Mouse (Mus musculus) adrenal gland, postnatal 36 days (tissue): ENCODE measurements around the gene Klhl21. TPM values are rescaled to one million over a fixed set of nuclear protein-coding genes. Genes with fewer than 3 reads are reported as not detected.
A peak's percentile ranks its signal among the peaks of the same experiment; 100 is the strongest.

Experiments used
- DNase-seq, 2 experiments: peaks; one replicate each; pipeline ENCODE4 v3.0.0; 2021; ENCODE audit warnings: mixed read lengths in 1 of 2
- total RNA-seq, 2 experiments: library from RNA; stranded (reverse); gene quantifications; 2 replicates each; pipeline ENCODE4 v1.2.3; 2021

The Klhl21 gene
- total RNA-seq, 2 experiments from 2014 or later = 21.7 to 29.7 TPM

DNA sequence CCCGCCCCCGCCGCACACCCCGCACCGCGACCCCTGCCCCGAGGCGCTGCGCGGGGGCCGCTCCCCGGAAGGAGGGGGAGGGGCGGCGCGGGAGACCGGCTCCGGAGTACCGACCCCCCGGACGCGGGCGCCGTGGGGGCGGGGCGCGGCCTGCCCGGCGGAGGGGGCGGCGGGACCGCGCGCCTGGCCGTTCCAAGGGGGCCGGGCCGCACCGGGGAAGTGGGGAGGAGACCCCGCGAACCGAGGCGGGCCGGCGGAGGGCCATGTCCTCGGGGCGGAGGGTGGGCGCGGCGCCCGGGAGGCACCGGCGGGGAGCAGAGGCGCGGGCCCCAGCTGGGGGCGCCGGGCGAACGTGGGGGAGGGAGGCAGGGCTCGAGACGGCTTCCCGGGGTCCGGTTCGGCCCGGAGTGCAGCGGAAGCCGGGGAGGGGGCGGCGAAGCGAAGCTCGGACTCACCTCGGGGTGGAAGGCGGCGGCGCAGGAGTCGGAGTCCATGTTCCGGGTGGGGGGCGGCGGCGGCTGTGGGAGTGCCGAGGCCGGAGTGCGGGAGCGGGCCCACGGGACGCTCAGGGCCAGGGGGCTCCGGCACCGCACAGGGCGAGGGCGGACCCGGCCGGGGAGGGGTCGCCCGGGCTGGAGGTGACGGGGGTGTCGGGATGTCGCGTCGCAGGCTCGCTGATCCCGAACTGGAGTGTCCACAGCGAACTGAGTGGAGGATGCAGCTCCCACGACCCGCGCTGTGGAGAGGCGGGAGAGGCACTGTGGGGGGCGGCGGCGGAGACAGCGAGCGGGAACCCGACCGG is 13.0 kb upstream of the Klhl21 start:
- DNase-seq = peak; percentile 39 to 62

DNA sequence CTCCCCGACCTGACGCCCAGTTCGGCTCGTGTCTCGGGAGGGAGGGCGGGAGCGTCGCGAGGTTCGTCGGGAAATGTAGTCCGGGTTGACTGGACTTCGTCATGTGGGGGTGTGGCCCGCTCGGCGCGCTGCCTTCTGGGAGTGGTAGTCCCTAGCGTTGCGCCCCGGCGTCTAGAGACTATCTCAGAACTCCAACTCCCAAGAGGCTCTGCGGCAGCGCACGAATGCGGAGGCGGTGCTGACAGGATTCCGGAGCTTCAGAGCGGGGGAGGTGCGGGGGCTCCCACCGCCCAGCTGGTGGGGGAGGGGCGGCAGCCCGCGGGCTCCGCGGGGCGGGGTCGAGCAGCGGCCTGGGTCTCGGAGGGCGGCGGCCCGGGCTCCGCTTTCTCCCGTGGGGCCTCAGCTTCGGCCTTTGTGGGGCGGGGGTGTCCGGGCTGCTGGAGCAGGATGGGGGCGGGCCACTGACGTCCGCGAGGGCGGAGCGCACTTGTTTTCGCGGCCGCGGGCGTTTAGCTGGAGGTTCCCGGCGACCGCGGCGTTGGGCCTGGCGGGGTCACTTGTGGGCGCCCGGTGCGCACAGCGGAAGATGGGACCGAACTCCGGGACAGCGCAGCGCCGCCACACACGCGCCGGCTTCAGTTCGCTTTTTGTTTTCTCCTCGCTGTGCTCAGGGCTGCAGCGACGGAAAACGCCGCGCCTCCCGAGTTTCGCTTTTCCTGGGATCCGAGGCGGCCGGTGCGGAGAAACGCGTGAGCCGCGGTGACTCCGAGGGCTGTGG is 12.2 kb upstream of the Klhl21 start, which contains the start of gene Phf13:
Phf13 (minus strand) TSS at position 86 of the 778 bp plus-strand sequence.
- DNase-seq = peak; percentile 99

DNA sequence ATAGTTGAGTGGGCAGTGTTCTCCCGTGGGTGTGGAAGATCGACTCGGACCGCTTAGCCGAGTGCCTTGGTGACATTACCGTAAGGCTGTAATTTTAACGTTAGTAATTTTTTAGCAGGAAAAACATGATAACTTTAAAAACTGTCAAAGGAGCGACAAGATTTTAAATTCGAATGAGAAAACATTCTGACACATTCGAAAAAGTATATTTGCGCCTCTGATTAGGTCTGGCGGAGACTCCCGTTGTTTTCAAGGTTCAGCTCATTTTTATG is 11.7 kb upstream of the Klhl21 start:
- DNase-seq = no peak

DNA sequence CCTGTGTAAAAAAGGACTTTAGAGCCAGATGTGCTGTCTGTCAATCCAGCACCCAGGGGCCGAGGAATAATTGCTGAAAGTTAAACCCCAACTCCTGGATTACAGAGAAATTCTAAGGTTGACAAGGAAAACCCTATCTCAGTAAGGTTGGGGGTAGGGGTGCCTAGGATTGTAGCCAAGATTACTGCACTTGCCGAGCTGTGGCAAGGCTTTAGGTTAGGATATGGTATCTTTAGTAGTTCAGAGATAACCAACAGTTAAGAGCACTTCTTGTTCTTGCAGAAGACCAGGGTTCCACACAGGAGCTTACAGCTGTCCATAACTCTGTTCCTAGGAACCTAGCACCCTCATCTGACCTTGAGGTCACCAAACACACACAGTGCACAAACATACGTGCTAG is 10.9 kb upstream of the Klhl21 start:
- no peak for DNase-seq

DNA sequence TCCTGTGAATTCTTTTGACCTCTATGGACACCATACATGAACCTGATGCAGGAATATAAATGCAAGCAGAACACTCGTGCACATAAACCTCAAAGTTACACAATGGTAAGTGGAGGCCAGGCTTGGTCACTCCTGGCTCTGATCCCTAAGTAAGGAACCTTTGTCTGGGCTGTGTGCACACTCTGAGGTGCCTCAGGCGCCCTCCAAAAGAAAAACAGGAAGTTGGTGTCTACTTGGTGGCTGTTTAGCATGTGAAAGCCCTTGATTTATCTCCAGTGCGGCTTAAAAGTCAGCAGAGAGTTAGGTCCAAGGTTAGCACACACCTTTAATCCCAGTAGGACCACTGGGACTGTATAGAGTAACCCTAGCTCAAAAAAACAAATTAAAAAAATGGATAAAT is 9.1 kb upstream of the Klhl21 start:
- no peak for DNase-seq

DNA sequence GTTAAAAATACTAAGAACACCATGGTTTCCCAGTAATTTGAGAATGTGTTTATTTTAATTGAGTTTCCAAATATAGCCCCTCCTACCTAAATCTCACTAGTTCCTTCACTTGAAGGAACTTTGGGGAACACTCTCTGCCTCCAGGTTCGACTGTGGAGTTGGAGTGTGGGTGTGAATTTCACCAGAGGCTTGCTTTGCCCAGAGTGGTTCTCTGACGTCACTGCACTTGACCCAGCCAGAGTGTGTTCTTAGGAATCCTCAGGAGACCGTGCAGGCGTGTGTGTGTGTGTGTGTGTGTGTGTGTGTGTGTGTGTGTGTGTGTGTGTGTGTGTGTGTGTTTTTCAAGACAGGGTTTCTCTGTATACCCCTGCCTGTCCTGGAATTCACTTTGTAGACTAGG is 7.7 kb upstream of the Klhl21 start:
- no peak for DNase-seq

DNA sequence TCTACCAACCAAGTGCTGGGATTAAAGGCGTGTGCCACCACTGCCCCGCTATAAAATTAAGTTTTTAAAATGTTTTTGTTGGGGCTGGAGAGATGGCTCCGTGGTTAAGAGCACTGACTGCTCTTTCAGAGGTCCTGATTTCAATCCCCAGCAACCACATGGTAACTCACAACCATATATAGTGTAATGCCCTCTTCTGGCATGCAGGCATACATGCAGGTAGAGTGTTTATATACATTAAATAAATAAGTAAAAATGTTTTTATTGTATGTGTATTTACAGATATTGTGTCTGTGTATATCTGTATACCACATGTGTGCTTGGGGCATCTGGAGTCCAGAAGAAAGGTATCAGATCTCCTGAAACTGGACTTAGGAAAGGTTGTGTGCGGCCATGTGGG is 7.3 kb upstream of the Klhl21 start:
- no peak for DNase-seq

DNA sequence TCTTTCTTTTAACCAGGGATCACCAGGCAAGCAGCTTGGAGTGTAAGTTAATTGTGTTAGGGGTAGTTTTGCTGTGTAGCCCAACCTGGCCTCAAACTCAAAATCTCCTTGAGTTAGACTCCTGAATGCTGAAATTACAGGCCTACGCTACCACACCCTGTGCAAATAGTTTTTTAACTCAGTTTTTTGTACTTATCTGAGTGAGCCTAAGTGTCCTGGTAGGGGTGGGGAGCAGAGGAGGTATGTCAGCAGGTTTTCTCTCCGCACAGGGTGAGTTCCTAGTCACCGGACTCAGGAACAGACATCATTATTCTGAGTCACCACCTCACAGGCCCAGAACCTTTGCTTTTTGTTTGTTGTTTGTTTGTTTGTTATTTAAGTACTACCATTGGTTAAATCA is 6.5 kb upstream of the Klhl21 start:
- no peak for DNase-seq

DNA sequence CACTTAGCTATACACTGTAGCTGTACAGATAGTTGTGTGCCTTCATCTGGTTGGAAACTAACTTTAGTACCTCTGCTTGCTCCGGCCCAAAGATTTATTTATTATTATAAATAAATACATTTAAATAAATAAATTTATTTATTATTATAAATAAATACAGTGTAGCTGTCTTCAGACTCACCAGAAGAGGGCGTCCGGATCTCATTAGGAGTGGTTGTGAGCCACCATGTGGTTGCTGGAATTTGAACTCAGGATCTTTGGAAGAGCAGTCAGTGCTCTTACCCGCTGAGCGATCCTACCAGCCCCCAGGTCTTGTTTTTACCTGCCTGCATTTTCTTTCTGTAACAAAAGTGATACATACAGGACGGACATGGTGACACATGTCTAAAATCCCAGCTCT is 2.5 kb upstream of the Klhl21 start:
- peak in 1 of 2 experiments; percentile 50 for DNase-seq

DNA sequence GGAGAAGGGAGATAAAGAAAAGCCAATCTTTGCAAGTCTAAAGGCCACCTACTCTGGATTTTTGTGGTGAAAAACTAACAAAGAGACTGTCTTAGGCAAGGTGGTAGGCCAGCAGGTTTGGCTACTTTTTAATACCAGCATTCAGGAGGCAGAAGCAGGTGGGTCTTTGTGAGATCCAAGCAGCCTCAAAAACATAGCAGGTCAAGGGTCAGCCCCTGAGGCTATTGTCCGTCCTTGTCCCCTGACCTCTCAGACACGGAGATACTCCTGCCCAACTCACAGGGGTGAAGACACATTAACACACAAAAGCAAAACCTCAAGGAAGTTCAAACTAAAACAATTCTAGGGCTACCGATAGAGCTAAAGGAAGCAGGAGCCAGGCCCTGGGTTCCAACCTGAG is 1.8 kb upstream of the Klhl21 start:
- no peak for DNase-seq

DNA sequence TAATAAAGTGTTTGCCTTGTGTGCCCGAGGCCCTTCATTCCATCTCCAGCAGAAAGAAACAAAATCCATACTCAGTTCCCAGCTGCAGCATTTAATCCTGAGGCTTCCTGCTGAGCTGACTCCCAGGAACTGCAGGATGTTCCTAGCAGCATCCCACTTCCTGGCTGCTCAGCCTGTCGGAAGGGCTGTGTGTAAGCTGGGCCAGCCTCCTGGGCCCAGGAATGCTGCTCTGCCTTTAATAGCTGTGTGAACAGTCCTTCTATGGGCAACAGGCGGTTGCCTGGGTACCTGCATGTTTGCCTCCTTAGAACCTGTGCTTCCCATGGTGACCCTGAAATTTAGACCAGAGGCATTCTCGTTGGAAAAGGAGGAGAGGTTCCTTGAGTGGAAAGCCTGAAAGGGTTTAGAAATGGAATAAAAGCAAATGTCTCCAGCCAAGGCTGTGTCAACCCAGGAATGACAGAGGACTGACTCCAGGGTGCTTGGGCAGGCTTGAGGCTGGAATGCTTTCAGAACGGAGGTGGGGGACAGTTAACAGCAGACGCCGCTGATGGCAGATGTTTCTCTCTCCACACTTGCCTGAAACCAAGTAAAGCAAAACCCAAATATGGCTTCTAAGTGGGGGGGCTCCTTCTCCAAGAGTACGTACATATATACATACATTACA is 989 bp upstream of the Klhl21 start:
- DNase-seq = no peak

DNA sequence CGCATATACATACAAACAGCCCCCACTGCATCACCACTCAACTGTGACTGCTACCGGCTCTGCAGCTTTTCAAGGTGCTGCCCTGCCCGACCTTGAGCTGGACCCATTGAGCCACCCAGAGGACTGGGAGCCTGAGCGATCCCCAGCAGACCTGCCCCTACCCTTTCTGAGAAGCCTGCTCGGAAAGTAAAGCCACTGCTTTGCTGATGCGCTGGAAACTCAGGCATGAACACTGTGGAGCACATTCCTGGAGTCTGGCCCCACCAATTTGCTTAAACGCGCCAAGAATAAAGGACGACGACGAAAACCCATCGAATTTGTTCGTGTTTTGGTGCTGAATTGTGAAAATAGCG is 479 bp upstream of the Klhl21 start:
- peak in 1 of 2 experiments; percentile 33 for DNase-seq

DNA sequence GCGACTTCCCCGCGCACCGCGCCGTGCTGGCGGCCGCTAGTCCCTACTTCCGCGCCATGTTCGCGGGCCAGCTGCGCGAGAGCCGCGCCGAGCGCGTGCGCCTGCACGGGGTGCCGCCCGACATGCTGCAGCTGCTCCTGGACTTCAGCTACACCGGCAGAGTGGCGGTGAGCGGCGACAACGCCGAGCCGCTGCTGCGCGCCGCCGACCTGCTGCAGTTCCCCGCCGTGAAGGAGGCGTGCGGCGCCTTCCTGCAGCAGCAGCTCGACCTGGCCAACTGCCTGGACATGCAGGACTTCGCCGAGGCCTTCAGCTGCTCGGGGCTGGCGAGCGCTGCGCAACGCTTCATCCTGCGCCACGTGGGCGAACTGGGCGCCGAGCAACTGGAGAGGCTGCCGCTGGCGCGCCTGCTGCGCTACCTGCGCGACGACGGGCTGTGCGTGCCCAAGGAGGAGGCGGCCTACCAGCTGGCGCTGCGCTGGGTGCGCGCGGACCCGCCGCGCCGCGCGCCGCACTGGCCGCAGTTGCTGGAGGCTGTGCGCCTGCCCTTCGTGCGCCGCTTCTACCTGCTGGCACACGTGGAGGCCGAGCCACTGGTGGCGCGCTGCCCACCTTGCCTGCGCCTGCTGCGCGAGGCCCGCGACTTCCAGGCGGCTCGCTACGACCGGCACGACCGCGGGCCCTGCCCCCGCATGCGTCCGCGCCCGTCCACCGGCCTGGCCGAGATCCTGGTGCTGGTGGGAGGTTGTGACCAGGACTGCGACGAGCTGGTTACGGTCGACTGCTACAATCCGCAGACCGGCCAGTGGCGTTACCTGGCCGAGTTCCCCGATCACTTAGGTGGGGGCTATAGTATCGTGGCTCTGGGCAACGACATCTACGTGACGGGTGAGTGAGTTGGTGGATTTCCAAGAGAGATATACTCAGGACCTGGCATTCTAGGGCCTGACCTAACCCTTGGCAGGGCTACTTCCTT is 761 bp downstream of the Klhl21 start:
- peak; percentile 73 to 74 for DNase-seq

DNA sequence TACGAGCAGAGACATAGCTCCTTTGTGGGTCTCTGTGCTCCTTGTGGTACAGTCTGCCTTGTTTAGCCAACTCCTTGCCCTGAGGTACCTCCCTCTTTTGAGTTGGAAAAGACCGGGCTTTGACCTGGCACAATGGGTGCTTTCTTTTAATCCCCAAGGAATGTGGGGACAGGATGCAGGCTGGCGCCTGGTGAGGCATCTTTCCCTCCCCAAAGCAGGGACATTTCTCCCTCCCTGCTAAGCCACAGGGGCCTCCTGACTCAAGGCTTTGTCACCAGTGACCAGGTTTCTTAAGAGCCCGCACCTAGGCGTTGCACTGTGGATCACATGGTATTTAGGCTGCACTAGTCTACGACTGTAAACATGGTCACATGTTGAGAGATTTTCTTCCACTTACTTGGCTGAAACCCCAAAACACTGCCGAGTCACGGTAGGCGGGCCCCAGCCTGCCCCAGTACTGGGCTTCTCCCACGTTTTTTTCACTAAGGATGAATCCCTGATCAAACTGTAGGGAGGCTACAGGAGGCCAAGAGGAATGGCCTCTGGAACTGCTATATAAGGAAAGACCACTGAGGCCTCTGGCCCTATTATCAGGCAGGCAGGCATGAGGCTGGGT is 1.6 kb downstream of the Klhl21 start:
- peak; percentile 74 to 76 for DNase-seq

DNA sequence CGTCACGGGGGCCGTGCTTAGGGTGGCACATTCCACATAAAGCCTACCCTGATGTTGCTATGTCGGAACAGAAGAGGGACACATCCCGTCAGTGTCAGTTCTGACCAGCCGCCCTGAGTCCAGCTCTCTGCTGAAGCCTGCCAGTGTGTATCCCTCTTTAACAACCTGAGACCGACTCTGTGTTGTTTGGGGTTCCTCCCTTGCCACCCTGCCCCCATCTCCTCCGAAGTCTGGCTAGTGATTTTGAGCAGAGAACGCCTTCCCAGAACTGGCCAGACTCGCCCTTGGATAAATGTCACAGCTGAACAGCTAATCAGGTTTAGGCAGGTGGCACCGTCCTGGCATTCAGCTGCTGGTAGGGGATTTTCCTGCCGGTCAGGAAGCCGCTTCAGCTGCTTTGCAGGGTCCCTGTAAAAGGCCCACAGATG is 2.1 kb downstream of the Klhl21 start:
- peak in 1 of 2 experiments; percentile 17 for DNase-seq

DNA sequence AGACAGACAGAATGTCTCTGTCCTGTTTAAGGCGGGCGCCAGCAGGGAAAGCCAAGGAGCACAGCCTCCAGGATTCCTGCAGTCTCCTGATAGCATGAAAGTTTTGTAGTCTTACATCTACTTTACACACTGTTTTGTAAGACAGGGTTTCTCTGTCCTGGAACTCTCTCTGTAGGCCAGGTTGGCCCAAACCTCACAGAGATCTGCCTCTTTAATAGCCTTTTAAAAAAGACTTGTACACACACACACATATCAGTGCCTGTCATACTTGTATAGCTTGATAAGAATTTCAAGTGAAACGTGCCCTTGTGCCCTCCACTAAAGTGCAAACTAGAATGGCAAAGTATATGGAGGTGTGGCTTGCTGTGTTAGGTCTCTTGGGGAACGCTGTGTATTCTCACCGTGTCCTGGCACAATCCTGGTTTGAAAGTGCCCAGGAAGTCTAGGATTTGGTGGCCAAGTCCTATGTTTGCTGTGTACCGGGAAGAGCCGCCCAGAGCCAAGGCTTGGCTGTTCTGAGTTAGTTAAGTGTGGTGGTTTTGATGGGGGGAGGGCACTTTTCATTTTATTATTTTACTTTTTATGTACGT is 2.7 kb downstream of the Klhl21 start:
- DNase-seq = no peak

DNA sequence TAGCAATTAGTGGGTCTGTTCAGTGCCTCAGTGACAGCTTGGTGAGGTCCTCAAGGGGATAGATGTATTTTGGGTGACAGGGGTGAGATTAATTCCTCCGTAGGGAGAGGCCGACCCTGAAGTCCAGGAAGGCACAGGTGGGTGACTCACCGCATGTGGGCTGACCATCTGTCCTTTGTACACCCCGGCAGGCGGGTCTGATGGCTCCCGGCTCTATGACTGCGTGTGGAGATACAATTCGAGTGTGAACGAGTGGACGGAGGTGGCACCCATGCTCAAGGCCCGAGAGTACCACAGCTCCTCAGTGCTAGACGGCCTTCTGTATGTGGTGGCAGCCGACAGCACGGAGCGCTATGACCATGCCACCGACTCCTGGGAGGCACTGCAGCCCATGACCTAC is 3.5 kb downstream of the Klhl21 start:
- no peak for DNase-seq

DNA sequence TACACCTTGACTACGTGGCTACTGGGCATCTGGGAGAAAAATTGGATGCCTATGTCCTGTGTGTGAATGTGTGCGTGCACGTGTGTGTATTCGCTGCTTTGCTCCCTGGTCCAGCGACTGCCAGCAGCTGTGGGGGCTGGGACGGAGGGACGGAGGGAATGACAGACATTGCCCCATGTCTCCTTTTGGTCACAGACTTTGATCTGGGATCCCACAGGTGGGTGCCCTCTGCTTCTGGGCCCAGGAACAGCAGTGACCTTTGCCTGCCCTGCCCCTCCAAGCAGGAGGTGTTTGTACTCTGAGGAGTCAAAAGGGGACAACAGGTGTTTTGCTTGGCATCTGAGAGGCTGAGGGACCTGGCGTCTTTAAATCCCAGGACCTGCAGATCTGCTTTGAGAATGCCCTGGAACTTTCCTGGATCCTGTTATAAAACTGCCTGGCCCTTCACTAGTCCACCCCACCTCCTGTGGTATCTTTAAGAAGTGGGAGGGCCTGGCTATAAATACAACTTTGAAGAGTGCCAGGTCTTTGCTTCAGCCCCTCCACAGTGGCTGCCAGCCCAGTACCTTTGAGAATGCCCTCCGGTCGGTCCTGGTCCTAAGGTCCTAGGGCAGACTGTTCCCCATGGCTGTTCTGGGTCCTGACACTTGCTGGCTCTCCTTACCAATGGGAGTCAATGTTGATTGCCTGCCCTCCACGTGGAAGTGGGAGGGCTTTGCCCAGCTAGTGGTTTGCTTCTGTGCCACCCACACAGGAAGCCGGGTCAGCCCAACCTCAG is 4.6 kb downstream of the Klhl21 start:
- DNase-seq = no peak

DNA sequence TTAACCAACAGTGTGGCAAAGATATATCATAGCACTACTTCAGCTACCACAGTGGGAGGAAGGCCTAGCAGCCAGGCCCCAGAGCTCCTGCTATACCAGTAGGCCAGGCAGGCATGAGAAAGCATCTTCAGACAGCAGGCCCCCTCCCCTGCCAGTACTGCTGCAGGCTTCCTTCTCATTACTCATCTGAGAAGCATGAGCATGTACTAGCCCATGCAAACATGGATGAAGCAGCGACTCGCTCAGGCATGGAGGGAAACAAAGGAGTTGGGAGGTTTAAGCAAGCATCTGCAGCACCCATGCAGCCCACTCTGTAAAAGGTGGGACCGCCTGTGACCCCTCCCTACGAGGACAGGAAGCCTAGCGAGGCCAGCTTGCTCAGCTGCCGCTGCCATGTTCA is 10.5 kb downstream of the Klhl21 start:
- no peak for DNase-seq

DNA sequence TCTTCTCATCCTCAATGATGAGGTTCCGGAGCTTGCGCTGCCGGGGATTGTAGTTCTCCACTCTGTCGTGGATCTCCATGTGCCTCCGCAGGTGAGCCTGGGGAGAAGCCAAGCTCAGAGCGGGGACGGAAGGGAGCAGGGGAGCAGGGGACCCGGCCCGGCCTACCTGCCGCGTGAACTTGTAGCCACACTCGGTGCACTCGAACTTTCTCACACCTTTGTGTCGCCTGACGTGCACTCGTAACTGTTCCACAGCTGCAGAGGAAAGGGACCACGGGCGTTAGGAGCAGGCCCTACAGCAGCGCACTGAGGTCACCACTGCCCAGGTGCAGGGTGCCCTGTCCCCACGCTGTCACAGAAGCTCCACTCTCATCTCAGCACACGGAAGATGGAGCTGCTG is 11.4 kb downstream of the Klhl21 start:
- DNase-seq = no peak
